Mouse (Mus musculus): Measurements from ENCODE around the gene Plekhg2. TPM values are rescaled to one million over a fixed set of nuclear protein-coding genes. Genes with fewer than 3 reads are reported as not detected.
A peak's percentile ranks its signal among the peaks of the same experiment; 100 is the strongest.

The Plekhg2 gene
- polyA plus RNA-seq, 1 experiment from 2014 or later, result 10.6 TPM

- Histone ChIP-seq H3K27me3 (replicated peaks; ENCODE audit: control insufficient read depth, insufficient read depth, low read length) (no peaks in the 10 kb centered on the region), H3K36me3 (ENCODE audit: control insufficient read depth, insufficient read depth) (peaks cover 56% of the 10 kb centered on the region), H3K4me3 (ENCODE audit: low read depth, low read length) (no peak overlapping the region), H3K4me1 (replicated peaks; ENCODE audit: control insufficient read depth, insufficient read depth, low read length) (peaks cover 10% of the 10 kb centered on the region; the same call in 1 of the 2 replicates), H3K9ac (ENCODE audit: low read depth, low read length) (no peak overlapping the region), H3K9me3 (ENCODE audit: control insufficient read depth) (no peaks in the 10 kb centered on the region), H3K4me2 (replicated peaks; ENCODE audit: low read depth) (no peak overlapping the region), H3K27ac (ENCODE audit: low read depth, low read length) (0 out of 2 replicates have a peak overlapping the region, but pooled peaks have one; percentile 15)
- WGBS, result 88% methylated on average over 6 of the region's 6 CpGs
- no peak for ATAC-seq
- TF ChIP-seq CTCF (IDR thresholded peaks at IDR 0.05; ENCODE audit: low read depth), result no peak
These were observed 12.1 kb downstream of the Plekhg2 start for GRCm38 (mm10) chr7:28360291-28360690.

GRCm38 (mm10) chr7:28359854-28360253 lies 12.5 kb downstream of the Plekhg2 start:
- Histone ChIP-seq H3K4me2 (replicated peaks; ENCODE audit: low read depth) (no peak overlapping the region), H3K36me3 (ENCODE audit: control insufficient read depth, insufficient read depth) (peaks cover 52% of the 10 kb centered on the region), H3K9me3 (ENCODE audit: control insufficient read depth) (no peaks in the 10 kb centered on the region), H3K27me3 (replicated peaks; ENCODE audit: control insufficient read depth, insufficient read depth, low read length) (no peaks in the 10 kb centered on the region), H3K27ac (ENCODE audit: low read depth, low read length) (0 out of 2 replicates have a peak overlapping the region, but pooled peaks have one; percentile 15), H3K4me3 (ENCODE audit: low read depth, low read length) (no peak overlapping the region), H3K4me1 (replicated peaks; ENCODE audit: control insufficient read depth, insufficient read depth, low read length) (peaks cover 10% of the 10 kb centered on the region; the same call in 1 of the 2 replicates), H3K9ac (ENCODE audit: low read depth, low read length) (no peak overlapping the region)
- TF ChIP-seq CTCF (IDR thresholded peaks at IDR 0.05; ENCODE audit: low read depth), result no peak
- 92% methylated on average over 10 of the region's 10 CpGs for WGBS
- ATAC-seq, result no peak

- peak overlapping the region; percentile 30 for H3K4me2 ChIP-seq (replicated peaks; ENCODE audit: low read depth)
- no peaks in the 10 kb centered on the region for H3K9me3 ChIP-seq (ENCODE audit: control insufficient read depth)
- no peaks in the 10 kb centered on the region for H3K27me3 ChIP-seq (replicated peaks; ENCODE audit: control insufficient read depth, insufficient read depth, low read length)
- no peak overlapping the region for H3K9ac ChIP-seq (ENCODE audit: low read depth, low read length)
- 33% methylated on average over 7 of the region's 7 CpGs for WGBS
- peak overlapping the region; percentile 69 for H3K27ac ChIP-seq (ENCODE audit: low read depth, low read length)
- no peak for TF ChIP-seq CTCF (IDR thresholded peaks at IDR 0.05; ENCODE audit: low read depth)
- peaks cover 10% of the 10 kb centered on the region; the same call in 1 of the 2 replicates for H3K4me1 ChIP-seq (replicated peaks; ENCODE audit: control insufficient read depth, insufficient read depth, low read length)
- ATAC-seq, result no peak
- peaks cover 54% of the 10 kb centered on the region for H3K36me3 ChIP-seq (ENCODE audit: control insufficient read depth, insufficient read depth)
- no peak overlapping the region for H3K4me3 ChIP-seq (ENCODE audit: low read depth, low read length)
These were observed 14.0 kb downstream of the Plekhg2 start for GRCm38 (mm10) chr7:28358431-28358830.

GRCm38 (mm10) chr7:28357984-28358383 lies 14.4 kb downstream of the Plekhg2 start:
- H3K9ac ChIP-seq (ENCODE audit: low read depth, low read length), result peak overlapping the region; percentile 41
- peak overlapping the region; percentile 30 for H3K4me2 ChIP-seq (replicated peaks; ENCODE audit: low read depth)
- no peak overlapping the region for H3K4me3 ChIP-seq (ENCODE audit: low read depth, low read length)
- H3K4me1 ChIP-seq (replicated peaks; ENCODE audit: control insufficient read depth, insufficient read depth, low read length), result peaks cover 10% of the 10 kb centered on the region; the same call in 1 of the 2 replicates
- no peaks in the 10 kb centered on the region for H3K27me3 ChIP-seq (replicated peaks; ENCODE audit: control insufficient read depth, insufficient read depth, low read length)
- no peaks in the 10 kb centered on the region for H3K9me3 ChIP-seq (ENCODE audit: control insufficient read depth)
- peak overlapping the region; percentile 69 for H3K27ac ChIP-seq (ENCODE audit: low read depth, low read length)
- H3K36me3 ChIP-seq (ENCODE audit: control insufficient read depth, insufficient read depth), result peaks cover 56% of the 10 kb centered on the region
- TF ChIP-seq CTCF (IDR thresholded peaks at IDR 0.05; ENCODE audit: low read depth), result no peak
- ATAC-seq, result peak; percentile 32; the same call in 1 of the 2 replicates
- 5% methylated on average over 5 of the region's 5 CpGs for WGBS

GRCm38 (mm10) chr7:28356981-28357380 lies 15.4 kb downstream of the Plekhg2 start:
- peaks cover 10% of the 10 kb centered on the region; the same call in 1 of the 2 replicates for H3K4me1 ChIP-seq (replicated peaks; ENCODE audit: control insufficient read depth, insufficient read depth, low read length)
- no peaks in the 10 kb centered on the region for H3K27me3 ChIP-seq (replicated peaks; ENCODE audit: control insufficient read depth, insufficient read depth, low read length)
- WGBS, result 18% methylated on average over 5 of the region's 5 CpGs
- ATAC-seq, result no peak
- no peak overlapping the region for H3K4me3 ChIP-seq (ENCODE audit: low read depth, low read length)
- H3K36me3 ChIP-seq (ENCODE audit: control insufficient read depth, insufficient read depth), result peaks cover 56% of the 10 kb centered on the region
- TF ChIP-seq CTCF (IDR thresholded peaks at IDR 0.05; ENCODE audit: low read depth), result no peak
- no peaks in the 10 kb centered on the region for H3K9me3 ChIP-seq (ENCODE audit: control insufficient read depth)
- H3K9ac ChIP-seq (ENCODE audit: low read depth, low read length), result no peak overlapping the region
- no peak overlapping the region for H3K4me2 ChIP-seq (replicated peaks; ENCODE audit: low read depth)
- peak overlapping the region; percentile 69; the same call in 1 of the 2 replicates for H3K27ac ChIP-seq (ENCODE audit: low read depth, low read length)

GRCm38 (mm10) chr7:28355221-28355620 lies 17.2 kb downstream of the Plekhg2 start:
- WGBS, result 75% methylated on average over 3 of the region's 3 CpGs
- no peak overlapping the region for H3K27ac ChIP-seq (ENCODE audit: low read depth, low read length)
- peaks cover 10% of the 10 kb centered on the region; the same call in 1 of the 2 replicates for H3K4me1 ChIP-seq (replicated peaks; ENCODE audit: control insufficient read depth, insufficient read depth, low read length)
- H3K36me3 ChIP-seq (ENCODE audit: control insufficient read depth, insufficient read depth), result peaks cover 40% of the 10 kb centered on the region
- H3K9me3 ChIP-seq (ENCODE audit: control insufficient read depth), result no peaks in the 10 kb centered on the region
- TF ChIP-seq CTCF (IDR thresholded peaks at IDR 0.05; ENCODE audit: low read depth), result no peak
- H3K27me3 ChIP-seq (replicated peaks; ENCODE audit: control insufficient read depth, insufficient read depth, low read length), result no peaks in the 10 kb centered on the region
- no peak overlapping the region for H3K4me2 ChIP-seq (replicated peaks; ENCODE audit: low read depth)
- H3K4me3 ChIP-seq (ENCODE audit: low read depth, low read length), result no peak overlapping the region
- no peak overlapping the region for H3K9ac ChIP-seq (ENCODE audit: low read depth, low read length)
- no peak for ATAC-seq

Data from intestine, postnatal 0 days (tissue).